Mouse (Mus musculus) heart, postnatal 10 days (tissue): ENCODE results near the gene Slc35c1. TPM values are rescaled to one million over a fixed set of nuclear protein-coding genes. Genes with fewer than 3 reads are reported as not detected.
"Not testable (repeated sequence)": the region's sequence is repeated elsewhere in the genome, so short reads cannot be mapped to it uniquely, and the experiment has no call there.

ENCODE experiments used
- DNase-seq, 2 experiments: peaks; one replicate each; pipeline ENCODE4 v3.0.0; 2021
- intact Hi-C: fragments of 180-260 bp; cut with DNase I; formaldehyde crosslinking; loops from one replicate; pipeline ENCODE4 v1.15.1; 2025
- total RNA-seq, 2 experiments: library from RNA; stranded (reverse); gene quantifications; 2 replicates each; pipeline ENCODE4 v1.2.3; 2021

Gene Slc35c1
- total RNA-seq, 2 experiments from 2014 or later, result 6.7 to 6.9 TPM

- peak in 1 of 2 experiments; percentile 33 for DNase-seq
- intact Hi-C loops, result no loop called here
Measured at GRCm38 (mm10) chr2:92477672-92478312, 17.5 kb upstream of the Slc35c1 start.

DNA sequence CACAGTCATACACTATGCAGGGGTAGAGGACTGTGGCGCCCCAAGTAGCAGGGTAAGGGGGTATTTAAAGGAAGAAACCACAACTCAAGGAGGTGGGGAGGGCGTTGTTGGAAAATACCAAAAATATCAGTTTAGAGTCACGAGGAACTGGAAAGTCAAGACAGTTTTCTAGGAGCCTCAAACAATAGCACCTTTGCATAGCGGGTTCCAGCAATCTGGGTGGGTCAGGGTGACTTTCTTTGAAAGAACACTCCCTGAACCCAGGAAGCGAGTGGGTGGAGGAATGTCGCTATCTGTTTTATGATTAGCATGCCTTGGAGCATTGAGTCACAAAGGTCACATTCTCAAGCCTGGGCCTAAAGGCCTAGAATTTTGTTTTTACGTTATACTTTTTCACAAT lies 16.2 kb upstream of the Slc35c1 start:
- DNase-seq, intact Hi-C loops: not testable (repeated sequence)

GRCm38 (mm10) chr2:92475711-92476110 lies 15.4 kb upstream of the Slc35c1 start:
- no peak for DNase-seq
- intact Hi-C loops, result no loop called here

DNA sequence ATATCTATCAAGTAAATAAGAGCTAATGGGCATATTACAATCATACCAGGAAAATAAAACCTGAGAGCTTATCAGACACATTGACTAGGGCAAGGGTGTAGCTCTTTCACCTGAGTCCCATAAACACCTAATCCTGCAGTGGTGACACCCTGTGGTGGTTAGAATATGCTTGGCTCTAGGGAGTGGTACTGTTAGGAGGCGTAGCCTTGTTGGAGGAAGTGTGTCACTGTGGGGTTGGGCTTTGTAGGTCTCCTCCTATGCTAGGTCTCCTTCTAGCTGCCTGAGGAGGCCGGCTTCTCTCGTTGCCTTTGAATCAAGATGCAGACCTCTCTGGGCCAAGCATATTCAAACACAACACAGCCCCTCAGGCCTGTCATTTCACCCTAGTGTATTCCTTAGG lies 14.6 kb upstream of the Slc35c1 start:
- intact Hi-C loops, result no loop called here
- no peak for DNase-seq

DNA sequence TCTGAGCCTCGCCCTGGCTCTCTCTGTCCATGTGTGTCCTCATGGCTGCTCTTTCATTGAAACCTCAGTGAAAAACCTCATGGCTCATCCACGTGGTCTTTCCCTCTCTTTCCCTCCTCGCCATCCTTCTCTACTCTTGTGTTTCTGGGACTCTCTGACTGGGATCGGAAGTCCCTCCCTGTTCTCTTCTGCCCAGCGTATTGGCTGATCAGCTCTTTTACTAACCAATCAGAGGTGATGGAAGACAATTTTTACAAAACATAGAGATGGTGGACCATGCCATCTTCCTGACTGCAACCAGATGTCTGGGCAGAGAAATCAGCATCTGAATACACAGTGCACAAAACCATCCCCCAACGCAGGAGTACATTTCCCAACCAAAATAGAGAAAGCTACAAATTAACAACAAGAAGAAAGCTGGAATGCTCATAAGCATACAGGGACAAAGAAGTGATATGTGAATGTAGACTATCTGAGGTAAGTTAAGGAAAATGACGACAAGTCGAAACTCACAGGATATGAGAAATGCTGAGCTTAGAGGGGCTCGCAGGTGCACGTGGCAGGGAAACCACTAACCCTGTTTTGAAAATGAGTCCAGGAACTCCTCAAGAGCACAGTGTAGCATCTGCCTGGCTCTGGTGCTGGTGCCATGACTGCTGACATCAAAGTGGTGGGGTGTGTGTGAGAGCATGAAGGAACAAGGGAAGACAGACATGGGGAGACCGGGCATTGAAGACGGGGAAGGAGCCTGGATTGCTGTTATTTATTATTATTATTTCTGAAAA lies 11.7 kb upstream of the Slc35c1 start:
- intact Hi-C loops, result no loop called here
- no peak for DNase-seq

- intact Hi-C loops, result no loop called here
- no peak for DNase-seq
Measured at GRCm38 (mm10) chr2:92464690-92465089, 4.4 kb upstream of the Slc35c1 start.

DNA sequence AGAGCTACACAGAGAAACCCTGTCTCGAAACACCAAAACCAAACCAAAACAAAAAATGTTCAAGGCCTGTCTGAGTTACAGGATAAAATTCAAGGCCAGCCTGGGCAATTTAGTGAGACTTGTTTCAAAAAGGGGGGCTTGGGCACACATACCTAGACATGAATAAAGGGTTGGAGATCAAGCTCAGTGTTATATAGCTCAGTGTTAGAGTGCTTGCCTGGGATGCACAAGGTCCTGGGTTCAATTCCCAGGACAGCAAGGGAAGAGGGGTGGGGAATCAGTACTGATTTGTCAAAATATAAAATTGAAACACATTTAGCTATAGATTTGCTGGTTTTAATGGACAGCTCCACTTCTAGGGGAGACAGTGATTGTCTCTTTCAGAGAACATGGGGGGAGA lies 877 bp upstream of the Slc35c1 start:
- intact Hi-C loops, result no loop called here
- no peak for DNase-seq

DNA sequence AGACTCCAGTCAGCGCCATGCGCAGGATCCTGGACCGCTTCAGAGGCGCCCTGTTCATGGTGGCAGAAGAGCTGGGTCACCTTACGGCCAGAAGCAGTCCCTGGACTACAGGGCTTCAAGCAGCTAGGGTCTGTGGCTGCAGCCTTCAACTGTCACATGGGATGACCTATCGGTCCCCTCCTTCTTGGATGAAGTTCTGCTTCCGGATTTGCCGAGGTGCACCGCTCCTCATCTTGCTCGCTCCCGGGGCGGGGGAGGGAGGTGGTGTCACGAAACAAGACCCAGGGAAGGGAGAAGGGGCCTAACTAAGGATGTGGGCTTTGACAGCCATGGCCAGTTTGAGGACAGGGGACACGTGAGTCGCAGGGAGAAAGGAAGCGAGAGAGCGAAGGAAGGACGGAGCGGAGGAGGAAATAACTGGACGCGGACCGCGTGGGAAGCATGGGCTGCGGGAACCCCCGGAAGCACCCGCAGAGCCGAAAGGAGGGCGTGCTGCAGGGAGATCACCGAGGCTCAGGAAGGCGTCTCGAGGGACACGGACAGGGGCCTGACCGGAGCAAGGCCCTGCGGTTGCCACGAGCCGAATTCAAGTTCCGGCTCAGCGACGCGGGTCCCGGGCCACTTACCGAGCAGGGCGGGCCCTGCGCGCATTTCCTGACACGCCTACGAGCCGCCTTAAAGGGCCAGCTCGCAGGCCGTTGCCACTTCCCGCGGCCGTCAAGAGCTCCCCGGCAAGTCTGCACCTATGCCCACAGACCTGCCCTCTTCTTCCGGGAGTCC lies 1.0 kb downstream of the Slc35c1 start:
- DNase-seq, result peak; percentile 84 to 85
- intact Hi-C loops, result no loop called here

DNA sequence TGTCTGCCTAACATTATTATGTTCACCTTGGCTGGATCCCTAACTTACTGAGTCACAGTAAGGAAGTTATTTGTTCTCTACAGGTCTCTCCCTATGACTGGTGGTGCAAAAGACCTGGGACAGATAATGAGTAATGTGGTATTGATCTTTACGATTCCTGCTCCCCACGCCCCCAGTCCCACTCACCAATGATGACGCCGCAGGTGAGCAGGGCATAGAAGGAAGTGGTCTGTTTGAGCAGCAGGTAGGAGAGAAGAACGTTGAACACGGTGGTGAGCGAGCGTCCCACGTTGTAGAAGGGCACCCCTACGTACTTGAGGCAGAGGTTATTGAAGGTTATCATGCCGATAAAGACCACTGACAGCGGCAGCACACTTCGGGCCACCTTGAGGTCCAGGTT lies 1.9 kb downstream of the Slc35c1 start:
- intact Hi-C loops, result no loop called here
- no peak for DNase-seq

GRCm38 (mm10) chr2:92456970-92457530 lies 3.3 kb downstream of the Slc35c1 start:
- DNase-seq, result peak in 1 of 2 experiments; percentile 12
- intact Hi-C loops, result no loop called here

DNA sequence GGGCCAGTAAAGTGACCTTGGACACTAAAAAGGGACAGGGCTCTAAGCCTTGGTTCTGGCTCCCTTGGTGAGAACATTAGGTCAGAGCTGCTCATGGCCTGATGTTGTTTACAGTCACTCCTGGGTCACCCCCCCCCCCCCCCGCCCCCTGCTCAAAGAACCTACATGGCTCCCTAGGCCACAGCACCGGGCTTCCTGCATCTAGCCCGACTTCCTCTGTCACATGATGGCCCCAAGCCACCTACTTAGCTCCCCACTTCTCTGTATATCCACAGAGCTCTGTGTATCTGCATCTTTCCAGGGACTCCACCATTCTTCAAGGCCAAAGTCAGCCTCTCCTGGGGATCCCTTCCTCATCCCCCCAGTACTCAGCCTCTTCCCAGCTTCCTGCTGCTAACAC lies 4.6 kb downstream of the Slc35c1 start:
- intact Hi-C loops, result no loop called here
- DNase-seq, result no peak

- intact Hi-C loops, result no loop called here
- DNase-seq, result no peak
Measured at GRCm38 (mm10) chr2:92454166-92454565, 6.2 kb downstream of the Slc35c1 start.

GRCm38 (mm10) chr2:92451126-92451525 lies 9.2 kb downstream of the Slc35c1 start:
- DNase-seq, result no peak
- intact Hi-C loops, result no loop called here

DNA sequence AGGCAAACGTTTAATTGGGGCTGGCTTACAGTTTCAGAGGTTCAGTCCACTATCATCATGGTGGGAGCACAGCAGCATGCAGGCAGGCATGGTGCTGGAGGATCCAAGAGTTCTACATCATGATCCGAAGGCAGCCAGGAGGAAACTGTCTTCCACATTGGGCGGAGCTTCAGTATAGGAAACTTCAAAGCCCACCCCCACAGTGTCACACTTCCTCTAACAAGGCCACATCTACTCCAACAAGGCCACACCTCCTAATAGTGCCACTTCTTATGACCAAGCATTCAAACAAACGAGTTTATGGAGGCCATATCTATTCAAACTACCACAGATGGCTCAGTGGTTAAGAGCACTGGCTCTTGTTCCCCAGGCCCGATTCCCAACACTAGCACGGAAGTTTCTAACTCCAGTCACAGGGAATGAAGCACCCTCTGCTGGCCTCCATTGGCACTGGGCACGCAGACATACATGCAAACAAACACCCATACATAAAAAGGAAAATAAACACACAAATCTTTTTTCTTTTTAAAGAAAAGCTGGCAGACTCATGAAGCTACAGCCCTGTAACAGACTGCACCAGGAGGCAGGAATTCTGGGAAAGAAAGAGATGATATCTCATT lies 13.1 kb downstream of the Slc35c1 start:
- intact Hi-C loops, result no loop called here
- no peak for DNase-seq

- DNase-seq, result no peak
- intact Hi-C loops, result no loop called here
Measured at GRCm38 (mm10) chr2:92446656-92447055, 13.7 kb downstream of the Slc35c1 start.

DNA sequence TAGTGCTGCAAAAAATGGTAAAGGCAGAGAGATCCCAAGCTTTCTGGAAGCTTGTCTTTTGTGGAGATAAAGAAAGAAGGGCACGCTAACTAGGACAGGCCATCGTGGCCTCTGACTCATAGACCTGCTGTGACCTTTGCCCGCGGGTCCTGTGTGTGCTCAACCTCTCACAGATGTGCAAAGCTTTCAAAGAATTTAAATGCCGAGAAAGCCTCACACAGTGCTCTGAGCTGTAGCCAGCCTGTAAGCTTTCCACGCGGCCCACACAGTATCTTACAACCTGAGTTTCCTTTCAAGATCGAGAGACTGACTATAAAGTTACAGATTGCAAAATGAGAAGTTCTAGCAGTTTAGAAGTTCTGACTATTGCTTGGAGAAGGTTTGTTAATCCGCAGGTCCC lies 14.4 kb downstream of the Slc35c1 start:
- no peak for DNase-seq
- intact Hi-C loops, result no loop called here

- intact Hi-C loops, result no loop called here
- DNase-seq, result no peak
Measured at GRCm38 (mm10) chr2:92444376-92444775, 16.0 kb downstream of the Slc35c1 start.

DNA sequence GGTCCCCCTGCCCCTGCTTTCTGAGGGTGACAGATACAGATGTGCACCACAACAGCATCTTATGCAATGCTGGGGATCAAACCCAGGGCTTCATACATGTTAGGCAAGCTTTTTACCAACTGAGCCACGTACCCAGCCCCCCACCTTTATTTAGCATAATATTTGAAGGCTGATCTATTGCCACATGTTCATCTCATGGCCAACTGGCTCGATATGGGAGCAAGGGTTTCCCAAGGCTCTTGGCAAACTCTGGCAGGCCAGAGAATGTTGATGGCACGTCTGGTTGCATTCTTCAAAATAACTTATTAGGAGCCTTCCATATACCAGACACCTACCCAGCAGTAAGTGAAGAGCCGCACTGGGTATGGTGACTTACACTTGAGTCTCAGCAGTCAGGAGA lies 17.0 kb downstream of the Slc35c1 start:
- intact Hi-C loops, result no loop called here
- DNase-seq, result no peak

- intact Hi-C loops, result no loop called here
- DNase-seq, result no peak
Measured at GRCm38 (mm10) chr2:92442419-92443001, 17.8 kb downstream of the Slc35c1 start.

DNA sequence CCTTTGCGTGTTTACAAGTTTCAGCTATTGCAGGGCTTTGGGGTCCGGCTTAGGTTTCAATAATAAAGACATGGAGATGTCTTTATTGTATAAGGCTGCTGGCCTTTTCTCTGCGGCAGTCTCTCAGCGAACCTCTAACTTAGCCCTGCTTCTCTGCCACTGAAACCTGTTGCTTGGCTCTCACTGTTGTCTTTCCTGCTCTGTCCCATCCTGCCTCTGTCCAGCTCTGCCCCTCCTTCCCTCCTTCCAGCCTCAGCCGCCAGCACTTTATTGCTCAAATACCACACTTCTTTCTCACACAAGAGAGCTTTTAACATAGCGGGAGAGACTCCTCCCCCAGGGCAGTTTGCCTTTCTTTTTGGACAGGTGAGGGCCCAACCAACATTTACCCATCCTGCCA lies 19.9 kb downstream of the Slc35c1 start:
- DNase-seq, result no peak
- intact Hi-C loops, result no loop called here
